Mouse (Mus musculus) cerebellum, adult 11 months (tissue): Measurements from ENCODE around the gene Derl2.

Experiments
- DNase-seq: peaks from one replicate; pipeline ENCODE4 v3.0.0; 2022

Derl2 gene

GRCm38 (mm10) chr11:70980751-70981510 lies 38.7 kb downstream of the Derl2 start:
- no peak for DNase-seq

DNA sequence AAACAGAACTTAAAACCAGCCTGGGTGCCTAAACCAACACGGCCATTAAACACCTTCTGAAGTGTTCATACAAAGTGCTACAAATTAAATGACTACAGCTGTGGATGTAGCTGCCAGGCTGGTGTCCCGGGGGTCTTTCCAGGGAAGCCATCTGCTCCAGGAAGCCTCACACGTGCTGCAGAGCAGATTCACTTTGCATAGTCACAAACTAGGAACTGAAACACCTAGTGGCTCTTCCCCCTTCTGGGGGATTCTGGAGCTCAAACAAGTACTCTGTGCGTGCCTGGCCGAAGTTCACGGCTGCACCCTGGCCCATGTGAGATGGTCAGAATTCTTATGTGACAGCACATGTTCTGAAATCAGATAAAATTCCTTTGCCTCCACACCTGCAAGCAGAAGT lies 39.4 kb downstream of the Derl2 start:
- no peak for DNase-seq

DNA sequence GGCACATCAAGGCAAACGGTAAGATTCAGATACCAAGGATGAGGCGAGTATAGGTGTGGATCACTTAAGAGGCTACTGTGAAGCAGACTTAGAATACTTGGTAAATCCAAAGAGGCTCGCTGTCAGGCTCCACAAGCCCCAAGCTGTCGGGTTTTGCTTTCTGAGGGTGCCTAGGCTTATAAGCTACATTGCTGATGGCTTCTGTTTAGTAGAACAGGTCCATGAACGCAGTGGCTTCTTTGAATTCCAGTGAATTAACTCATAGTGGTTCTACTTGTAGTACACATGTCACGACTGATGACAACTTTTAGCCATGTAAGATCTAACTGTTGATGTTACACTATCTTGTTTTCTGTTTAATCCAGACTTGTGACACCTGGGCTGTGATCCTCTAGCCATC lies 42.3 kb downstream of the Derl2 start:
- no peak for DNase-seq

DNA sequence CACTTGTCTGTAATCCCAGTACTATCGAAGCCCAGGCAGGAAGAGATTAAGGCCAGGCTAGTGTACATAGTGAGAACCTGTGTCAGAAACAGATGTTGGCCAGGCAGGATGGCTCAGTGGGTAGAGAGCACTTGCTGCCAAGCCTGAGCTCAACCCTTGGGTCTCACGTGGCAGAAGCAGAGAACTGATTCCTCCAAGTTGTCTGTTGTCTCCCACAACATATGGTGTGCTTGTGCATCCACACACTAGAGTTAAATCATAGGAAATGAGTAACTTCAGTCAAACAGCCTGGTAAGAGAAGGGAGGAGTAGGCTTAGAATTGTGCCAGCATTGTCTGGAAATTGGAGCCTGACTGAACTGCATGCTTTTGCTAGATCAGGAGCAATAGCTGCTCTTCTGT lies 44.4 kb downstream of the Derl2 start:
- no peak for DNase-seq

DNA sequence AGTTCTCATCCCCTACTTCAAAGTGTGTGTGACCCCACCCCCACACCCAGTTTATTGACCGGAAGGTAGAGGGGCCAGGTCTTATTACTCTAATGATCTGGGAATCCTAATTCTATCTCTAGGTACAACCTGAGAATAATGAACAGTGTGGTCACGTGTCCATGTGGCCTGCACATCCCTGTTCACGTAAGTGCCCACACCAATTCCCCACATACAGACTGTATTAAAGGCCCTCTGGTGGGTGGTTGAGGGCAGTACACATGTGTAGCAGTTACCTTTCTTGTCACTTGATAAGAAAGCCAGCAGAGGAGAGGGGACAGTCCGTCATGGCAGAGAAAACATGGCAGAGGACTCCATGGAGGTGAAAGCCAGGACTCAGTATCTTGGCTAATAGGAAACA lies 45.7 kb downstream of the Derl2 start:
- DNase-seq = no peak

- DNase-seq = no peak
Observed at GRCm38 (mm10) chr11:70972586-70972985, 47.1 kb downstream of the Derl2 start.

DNA sequence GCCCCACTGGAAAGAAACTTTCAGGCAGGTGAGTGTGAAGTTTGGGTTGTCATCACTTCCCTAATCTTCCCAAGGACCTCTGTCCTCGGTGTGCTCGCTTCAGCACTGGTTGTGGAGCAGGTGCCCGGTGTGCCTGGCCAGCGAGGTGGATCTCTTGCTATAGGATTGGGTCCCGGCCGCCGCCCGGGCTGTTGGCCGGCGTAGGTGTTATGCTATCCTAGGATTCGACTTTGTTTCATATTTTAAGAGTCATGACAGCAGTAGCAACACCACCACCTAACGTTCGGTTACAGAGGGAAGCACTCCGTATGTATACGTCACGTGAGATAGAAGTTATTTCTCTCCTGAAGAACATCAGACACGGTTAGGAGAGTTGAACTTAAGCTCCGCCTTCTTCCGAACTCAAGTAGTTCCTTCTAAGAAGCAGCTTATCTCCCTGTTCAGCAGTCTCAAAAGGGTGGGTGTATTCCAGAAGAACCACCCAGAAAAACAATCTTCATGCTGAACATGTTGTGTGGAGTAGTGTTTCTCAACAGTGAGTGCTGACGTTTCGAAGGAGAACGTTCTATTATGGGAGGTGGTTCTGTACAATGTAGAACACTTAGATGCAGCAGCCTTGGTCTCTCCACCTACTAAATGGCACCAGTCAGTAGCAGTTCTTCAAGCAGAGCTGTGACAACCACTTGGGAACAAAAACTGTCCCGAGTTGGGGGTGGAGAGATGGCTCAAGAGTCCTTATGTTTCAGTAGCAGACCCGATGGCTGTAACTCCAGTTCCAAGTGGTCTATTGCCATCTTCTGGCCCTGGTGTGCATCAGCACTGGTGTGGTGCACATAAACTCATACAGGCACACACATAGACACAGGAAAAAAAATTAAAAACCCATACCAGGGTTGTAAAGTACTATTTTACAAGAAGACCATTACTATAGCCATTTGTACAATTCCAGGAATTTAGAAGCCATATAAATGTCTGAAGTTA lies 48.8 kb downstream of the Derl2 start:
- no peak for DNase-seq

DNA sequence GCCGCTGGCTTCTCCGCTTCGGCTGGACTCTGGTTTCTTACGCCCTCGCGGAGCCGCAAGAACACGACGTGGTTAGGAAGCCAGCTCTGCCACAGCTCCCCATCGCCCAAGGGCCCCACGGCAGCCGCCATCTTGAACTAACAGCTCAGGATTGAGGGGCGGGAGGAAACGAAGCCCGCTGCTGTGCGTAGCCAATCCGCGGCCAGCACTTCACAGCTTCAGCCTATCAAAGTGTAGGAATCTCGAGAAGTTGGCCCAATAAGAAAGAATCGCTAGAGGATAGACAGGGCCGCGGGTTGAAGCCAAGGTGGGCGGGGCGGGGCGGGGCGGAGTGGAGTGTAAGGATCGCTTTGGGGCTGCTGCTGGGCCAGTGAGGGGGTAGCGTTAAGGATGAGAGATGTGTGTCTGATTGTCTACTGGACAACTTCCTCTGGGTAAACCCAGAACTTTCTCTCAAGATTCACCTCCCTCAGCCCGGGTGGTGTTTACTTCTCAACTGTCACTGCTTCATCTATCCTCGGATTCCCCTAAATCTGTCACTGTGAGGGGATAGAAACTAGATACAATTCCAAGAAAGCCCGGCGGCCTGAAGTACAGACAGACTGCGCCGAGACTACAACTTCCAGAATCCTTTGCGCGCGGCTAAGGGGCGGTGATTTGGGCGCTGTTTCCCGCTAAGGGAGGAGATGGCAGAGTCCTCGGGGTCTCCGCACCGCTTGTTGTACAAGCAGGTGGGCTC lies 49.7 kb downstream of the Derl2 start, which contains the start of the genes Nup88 and Rpain:
Nup88 (minus strand) TSS at position 153 of the 739 bp plus-strand sequence.
Rpain (plus strand) TSS at position 393 of the 739 bp plus-strand sequence.
- DNase-seq = peak; percentile 91

- DNase-seq = no peak
Observed at GRCm38 (mm10) chr11:70969271-70969794, 50.3 kb downstream of the Derl2 start.

GRCm38 (mm10) chr11:70964222-70964907 lies 55.3 kb downstream of the Derl2 start:
- DNase-seq = no peak

GRCm38 (mm10) chr11:70960786-70961554 lies 58.7 kb downstream of the Derl2 start:
- DNase-seq = no peak
